Mouse (Mus musculus): ENCODE results near the gene Olfr643.

DNA sequence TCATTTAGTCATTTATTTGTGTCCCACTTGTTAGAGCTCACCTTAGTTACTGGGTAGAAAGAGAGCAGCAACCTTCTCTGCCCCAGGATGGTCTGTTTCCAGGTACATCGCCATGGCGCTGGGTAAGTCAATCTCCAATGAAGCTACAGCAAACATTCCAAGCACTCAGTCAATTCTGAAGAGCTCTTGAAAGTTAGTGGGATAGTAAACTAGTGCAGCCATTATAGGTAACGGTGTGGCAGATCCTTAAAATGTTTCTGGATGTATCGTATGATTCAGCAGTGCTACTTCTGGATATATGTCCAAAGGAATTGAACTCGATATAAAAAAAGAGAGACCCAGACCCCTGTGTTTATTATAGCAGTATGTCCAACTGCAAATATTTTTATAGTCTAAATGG, at the start of gene Olfr643:
- no peak for TF ChIP-seq E2F4 (IDR thresholded peaks at IDR 0.05; ENCODE audit: insufficient read depth)
- no peak for TF ChIP-seq USF1 (IDR thresholded peaks at IDR 0.05; ENCODE audit: low read depth)
- TF ChIP-seq POLR2A (IDR thresholded peaks at IDR 0.05; ENCODE audit: insufficient read length, low read depth): no peak
- no peak for TF ChIP-seq TCF3 (IDR thresholded peaks at IDR 0.05; ENCODE audit: insufficient read length, low read depth)
- TF ChIP-seq MYOD1 (IDR thresholded peaks at IDR 0.05; ENCODE audit: control insufficient read depth in 1 of 3, insufficient read length in 2 of 3, low read depth in 2 of 3): no peak
- TF ChIP-seq TCF12 (IDR thresholded peaks at IDR 0.05; ENCODE audit: insufficient read depth, poor library complexity, severe bottlenecking): no peak
